Mouse (Mus musculus) yolk sac, embryonic 10.5 days (tissue): ENCODE measurements around the gene Hoxc4.

Source experiments
- DNase-seq: peaks from one replicate; pipeline ENCODE4 v3.0.0-alpha.2; 2017; ENCODE audit warnings: low spot score

The Hoxc4 gene

DNA sequence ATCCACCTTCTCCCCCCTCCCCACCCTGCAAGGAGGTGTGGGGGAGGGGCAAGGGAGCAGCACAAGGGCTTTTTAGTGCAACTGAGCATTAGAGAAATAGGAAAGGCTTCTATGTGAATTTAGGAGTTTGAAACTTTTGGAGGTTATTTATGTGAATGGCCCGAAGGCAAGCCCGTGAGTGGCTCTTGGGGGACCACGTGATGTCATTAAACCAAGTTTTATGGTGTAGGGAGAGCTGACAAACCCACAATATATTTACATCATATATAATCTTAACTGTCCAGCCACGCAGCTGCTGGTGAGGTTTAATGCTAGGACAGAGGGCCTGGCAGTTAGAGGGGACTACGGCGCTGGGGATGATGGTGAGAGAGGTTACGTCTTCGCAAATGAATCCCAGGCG, at the start of gene Hoxc4:
Gene Hoxc4, plus strand, starts transcription at position 299 of the 400 bp plus-strand sequence.
- no peak for DNase-seq

DNA sequence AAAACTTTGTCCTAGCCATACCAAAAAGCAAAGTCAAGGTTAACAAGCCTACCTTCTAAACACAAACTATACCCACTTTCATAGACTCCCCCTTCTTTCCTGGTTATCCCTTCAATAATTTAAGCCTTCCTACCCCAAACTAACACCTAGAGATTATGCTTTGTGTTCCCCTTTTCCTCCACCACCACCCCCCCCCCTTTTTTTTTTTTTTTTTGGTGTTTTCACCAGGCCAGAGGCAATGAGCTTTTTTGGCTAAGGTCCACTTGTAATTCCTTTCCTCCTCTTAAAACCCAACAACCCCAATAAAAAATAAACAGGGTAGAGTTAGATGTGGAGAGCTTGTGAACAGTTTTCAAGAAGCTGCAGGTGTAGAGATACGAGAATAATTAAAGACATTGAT, 49.4 kb upstream of the Hoxc4 start:
- no peak for DNase-seq

DNA sequence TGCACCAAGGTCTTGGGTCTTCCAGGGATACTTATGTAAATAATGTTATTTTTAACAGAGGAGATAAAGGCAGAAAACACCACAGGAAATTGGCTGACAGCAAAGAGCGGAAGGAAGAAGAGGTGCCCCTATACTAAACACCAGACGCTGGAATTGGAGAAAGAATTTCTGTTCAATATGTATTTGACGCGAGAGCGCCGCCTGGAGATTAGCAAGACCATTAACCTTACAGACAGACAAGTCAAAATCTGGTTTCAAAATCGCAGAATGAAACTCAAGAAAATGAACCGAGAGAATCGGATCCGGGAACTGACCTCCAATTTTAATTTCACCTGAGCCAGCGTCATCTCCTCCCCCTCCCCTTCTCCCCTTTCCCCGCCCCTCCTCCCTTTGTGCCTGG, 48.0 kb upstream of the Hoxc4 start:
- no peak for DNase-seq

DNA sequence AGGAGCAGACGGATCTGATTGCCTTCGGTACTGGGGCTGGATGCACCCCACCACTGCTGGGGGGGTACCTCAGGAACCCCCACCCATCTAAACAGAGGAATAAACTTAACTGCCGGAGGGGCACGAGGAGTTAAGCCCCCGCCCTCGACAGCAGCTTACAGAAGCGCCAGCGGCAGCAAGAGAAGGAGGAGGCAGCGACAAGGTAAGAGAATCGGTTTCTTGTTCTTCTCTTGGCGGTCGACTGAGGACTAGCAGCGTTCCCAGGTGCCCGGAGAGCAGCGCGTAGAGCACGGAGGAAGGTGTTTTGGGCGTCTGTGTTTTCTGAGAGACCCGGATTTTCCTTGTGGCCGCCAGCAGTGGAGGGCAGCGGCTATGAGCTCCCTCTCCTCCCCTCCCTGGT, 46.5 kb upstream of the Hoxc4 start:
- DNase-seq: no peak

DNA sequence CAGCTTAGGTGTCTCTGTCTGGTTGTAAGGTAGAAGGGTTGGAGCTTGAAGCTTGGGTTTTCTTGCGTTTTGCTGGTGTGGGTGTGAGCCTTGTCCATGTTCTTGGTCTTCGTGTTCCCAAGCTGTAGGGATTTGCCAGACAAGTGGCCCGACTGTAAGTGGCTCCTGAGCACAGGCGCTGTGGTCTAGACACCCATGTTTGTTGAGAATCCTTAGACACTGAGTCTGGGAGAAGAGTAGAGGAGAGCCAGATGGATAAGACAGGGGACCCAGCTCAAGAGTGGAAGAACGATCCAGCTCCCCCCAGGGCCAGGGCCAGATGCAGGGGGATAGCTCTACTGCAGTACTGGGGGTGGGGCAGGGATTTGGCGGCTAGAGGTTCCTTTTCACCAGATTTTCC, 46.0 kb upstream of the Hoxc4 start:
- no peak for DNase-seq

DNA sequence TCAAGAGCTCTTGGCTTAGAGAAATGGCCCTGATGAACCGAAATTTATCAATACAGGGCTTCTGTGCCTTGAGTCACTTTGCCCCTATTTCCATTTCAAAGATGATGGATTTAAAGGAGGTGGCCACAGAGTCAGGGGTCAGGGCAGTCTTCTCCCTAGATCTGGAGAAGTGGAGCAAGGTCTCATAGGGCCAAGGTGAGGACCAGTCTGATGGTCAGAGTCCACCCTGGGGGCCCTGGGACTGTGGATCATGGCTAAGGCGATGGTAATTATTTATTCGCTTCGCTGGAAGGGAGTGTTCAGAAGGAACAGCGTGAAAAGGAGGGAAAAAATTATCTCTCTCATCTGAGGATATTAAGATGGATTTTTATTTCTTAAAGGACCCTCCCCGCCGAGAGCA, 43.7 kb upstream of the Hoxc4 start:
- no peak for DNase-seq

DNA sequence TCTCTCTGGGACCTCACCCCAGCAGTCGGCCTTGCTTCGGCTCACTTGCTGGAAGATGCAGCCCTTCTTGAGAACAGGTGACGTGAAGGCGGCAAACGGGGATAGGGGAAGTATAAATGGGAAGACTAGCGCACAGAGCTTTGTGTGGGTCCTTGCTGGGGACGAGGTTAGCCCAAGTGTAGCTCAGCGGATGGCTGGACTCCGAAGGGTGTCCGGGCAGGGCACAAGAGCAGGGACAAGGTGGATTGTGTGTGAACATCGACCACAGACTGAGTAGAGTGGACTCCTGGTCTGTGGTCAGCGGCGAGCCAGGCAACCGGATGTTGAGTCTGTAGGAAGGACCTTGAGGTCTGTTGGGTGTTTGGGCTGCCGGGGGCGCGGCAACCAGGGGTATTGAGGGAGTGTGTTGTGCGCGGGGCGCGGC, 43.0 kb upstream of the Hoxc4 start:
- no peak for DNase-seq

DNA sequence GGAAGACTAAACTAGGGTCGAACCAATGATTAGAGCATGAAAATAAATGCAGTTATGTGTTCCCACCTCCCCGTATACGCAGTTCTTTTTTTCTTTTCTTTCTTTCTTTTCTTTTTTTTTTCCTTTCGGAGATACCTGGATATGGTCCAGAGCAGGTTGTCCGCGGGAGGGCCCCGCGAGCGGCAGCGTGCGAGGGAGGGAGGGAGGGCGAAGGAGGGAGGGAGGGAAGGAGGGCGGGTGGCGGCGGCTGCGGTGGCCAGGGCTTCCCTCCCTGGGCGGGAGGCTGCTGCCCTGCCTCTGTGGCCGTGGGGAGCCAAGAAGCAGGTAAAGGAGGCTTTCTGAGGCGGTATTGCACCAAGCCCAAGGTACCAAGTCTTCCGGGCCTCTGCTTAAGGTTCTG, 42.6 kb upstream of the Hoxc4 start, which contains the start of gene Hoxc9:
Gene Hoxc9, plus strand, starts transcription at position 269 of the 400 bp plus-strand sequence.
- no peak for DNase-seq

DNA sequence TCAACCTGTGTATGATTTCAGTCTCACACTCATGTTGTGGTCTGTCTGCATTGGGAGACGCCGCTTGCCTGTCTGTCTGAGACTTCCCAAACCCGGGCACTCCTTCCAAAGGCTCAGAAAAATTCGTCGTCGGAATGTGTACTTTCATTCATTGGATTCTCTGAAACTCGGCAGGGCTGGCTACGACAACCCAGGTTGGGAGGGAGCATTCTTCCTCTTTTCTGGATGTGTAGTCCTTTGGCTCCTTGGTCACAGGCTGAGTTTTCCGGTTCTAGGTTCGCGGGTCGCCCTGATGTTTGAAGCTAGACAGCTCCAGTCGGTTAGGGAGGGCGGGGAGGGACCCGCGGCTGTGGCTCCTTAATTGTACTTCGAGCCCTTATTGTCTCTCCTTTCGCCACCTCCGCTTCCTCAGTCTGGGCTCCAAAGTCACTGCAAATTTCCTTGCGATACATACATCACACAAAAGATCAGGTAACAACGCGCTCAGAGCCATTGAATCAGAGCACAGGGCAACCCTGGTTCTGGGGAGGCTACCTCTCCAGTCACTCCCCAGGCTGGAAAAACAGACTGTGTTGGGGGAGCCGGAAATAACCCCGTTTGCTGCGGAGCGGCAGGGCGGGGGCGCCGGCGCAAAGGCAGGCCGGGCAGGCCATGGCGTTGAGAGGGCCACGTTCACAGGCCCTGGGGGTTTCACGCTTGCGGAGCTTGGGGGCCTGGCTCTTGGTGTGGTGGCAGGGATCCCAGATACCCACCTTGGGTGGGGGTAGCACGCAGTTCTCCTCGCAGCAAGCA, 41.9 kb upstream of the Hoxc4 start:
- DNase-seq: no peak

DNA sequence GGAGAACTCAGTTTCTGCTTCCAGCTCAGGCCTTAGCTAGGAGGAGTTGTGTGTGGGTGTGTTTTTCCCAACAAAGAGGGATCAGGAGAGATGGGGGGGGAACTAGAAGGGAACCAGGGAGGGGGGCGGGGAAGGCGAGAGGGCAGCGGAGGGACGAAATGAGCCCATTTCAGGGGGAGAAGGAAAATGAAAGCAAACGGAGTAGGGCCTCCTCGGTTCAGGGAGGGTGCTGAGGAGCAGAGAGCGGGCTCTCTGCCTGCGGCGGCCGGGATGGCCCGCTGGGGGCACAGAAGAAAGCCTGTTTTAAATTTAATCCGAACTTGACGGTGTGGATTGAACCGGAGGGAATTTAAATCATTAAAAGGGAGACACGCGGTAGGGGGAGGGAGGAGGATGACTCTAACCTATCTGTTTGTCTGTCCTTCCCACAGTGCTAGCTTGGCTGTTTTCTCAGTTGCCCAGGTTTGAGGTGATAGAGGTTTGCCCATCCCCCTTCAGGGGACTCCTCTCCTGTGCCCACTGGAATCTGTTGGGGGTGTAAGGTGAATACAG, 41.2 kb upstream of the Hoxc4 start:
- DNase-seq: no peak

DNA sequence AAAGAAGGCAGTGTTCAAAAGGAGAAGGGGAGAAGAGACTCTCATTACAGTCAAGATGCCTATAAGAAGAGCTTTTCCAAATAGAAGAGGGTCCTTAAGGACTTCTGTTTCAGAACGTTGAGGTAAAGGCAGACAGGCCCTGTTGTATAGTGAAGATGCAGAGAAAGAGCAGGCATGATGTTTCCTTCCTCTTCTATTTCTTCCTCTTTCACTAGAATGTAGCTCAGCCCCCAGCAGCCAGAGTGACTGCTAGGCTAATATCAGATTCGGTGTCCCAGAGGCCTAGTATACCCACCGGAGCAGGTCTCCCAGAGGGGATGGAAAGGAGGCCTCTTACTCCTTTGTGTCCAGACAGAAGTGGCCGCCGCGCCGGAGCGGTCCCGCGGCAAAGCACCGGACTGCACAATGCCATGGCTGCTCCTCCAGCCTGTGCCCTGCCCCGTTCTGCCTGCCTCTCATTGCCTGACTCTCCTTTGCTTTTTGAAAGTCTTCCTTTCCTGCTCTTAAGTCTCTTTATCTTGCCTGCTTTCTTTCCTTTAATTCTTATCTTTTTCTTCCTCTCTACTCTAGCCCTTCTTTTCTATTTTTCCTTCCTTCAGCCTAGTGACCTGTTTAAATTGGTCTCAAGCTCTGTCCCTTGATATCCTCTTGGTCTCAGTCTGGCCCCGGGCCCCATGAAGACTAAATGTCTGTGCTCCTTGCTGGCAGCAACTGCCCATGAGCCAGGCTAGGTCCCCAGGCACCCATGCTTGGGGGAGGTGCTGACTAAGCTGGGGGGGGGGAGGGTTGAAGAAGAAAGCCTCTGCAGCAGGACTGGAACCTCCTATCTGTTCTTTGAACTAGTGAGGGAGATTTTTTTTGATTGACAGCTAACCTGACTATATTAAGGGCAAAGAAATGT, 39.9 kb upstream of the Hoxc4 start:
- no peak for DNase-seq

DNA sequence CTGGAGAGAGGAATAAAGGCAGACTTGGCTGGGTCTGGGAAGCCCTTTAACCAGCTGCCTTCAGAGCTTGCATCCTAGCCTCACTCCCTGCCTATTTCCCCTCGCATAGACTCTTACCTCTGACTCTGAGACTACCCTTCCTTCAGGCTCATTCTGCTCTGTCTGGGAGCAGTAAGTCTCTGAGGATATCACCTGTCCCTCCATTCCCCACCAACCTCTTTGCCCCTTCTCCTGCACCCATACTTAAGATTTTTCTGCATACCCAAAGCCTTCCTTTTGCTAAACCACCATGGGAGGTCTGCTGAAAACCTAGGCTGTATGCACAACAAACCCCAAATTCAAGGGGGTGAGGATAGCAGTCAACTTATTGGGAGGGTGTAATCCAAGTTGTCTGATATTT, 38.8 kb upstream of the Hoxc4 start:
- DNase-seq: no peak

DNA sequence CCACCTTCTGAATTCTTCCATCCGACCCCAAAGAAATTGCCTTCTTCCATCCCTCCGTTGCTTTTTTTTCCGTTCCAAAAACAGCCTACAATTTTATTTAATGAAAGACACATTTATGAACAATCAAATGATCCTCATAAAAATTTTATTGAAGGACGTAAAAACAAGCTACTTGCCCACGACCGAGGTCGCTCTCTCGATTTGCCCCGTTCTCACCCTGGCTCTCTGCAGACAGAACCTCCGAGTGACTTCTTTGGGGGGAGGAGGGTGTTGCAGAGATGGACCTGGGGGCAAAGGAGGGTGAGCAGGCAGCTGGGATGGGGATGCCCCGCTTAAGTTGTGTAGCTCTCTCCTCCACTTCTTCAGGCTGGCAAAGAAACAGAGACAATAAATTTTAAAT, 38.4 kb upstream of the Hoxc4 start:
- no peak for DNase-seq

DNA sequence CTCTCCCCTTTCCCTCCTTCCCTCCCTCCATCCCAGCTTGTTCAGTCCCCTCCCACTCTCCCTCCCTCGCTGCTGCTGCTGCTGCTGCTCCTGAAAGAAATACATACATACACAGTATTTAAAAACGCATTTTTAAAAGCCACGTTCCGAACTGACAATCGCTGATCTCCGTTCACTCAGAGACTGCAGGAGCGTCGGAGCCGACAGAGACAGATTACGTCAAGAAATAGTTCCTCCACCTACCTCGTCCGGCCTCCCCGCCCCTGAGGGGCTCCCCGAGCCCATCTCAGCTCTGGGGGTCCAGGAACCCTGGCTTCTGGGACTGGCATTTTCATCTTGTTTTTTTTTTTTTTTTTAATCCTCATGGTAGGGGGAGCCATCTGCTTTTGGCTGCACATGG, 37.8 kb upstream of the Hoxc4 start:
- no peak for DNase-seq

DNA sequence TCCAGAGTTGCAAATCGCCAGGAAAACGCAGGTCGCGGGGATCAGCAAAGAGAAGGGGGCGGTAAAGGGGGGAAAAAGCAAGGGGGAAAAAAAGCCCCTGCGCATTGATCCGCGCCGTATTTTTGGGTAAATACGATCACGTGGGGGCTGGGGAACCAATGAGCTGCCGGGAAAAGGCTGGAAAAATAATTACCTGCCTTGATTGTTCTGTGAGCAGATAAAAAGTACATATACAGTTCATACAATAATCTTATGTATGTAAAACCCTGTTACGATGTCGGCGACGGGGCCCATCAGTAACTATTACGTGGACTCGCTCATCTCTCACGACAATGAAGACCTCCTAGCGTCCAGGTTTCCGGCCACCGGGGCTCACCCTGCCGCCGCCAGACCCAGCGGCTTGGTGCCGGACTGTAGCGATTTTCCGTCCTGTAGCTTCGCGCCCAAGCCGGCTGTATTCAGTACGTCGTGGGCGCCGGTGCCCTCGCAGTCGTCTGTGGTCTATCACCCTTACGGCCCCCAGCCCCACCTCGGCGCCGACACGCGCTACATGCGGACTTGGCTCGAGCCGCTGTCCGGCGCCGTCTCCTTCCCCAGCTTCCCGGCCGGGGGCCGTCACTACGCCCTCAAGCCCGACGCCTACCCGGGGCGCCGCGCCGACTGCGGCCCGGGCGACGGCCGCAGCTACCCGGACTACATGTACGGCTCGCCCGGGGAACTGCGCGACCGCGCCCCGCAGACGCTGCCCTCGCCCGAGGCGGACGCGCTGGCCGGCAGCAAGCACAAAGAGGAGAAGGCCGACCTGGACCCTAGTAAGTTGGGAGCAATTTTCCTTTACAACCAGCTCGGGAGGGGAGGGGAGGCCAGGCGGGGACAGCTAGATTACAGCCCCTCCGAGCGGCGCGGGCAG, 37.1 kb upstream of the Hoxc4 start:
- DNase-seq: peak; percentile 76

DNA sequence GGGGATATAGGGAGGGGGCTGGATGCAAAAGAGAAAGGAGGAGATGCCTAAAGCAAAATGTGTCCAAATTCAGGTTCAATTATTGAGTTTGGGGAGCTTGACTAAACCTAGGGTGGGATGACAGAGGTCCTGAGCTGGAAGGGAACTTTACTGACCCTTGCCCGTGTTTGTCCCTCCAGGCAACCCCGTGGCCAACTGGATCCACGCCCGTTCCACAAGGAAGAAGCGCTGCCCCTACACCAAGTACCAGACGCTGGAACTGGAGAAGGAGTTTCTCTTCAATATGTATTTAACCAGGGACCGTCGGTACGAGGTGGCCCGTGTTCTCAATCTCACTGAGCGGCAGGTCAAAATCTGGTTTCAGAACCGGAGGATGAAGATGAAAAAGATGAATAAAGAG, 35.0 kb upstream of the Hoxc4 start:
- no peak for DNase-seq

DNA sequence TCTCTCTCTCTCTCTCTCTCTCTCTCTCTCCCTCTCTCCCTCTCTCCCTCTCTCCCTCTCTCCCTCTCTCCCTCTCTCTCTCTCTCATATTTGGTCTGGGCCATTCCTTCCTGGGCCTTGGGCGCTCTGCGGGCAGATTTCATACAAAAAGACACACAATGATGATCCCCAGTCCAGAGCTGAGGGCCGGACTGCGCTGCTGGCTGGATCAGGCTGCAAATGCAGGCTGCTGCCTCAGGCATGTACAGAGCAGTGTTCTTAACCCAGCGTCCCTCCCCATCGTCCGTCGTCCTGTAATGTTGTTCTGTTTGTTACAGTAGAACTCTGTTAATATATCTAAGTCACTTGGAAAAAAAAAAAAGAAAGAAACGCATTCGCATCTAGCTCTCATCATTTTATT, 34.2 kb upstream of the Hoxc4 start:
- DNase-seq: no peak

DNA sequence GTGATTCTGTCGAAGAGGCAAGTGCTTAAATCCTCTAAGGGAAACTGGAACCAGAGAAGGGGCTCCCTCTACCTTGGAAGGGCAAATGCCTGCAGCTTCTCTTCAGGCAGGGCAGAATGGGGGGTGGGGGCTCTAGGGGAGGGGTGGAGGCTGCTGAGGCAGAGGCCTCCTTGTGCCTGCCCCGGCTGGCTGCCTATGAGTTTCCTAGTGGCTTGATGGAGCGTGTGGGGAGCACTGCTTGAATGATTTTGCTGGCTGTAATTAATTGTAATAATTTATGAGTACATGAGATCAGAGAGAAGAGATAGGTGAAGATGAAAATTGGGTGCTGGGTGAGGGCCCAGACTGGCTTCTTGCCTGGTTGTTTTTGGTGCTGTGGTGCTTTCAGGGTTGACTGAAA, 33.8 kb upstream of the Hoxc4 start:
- DNase-seq: no peak

DNA sequence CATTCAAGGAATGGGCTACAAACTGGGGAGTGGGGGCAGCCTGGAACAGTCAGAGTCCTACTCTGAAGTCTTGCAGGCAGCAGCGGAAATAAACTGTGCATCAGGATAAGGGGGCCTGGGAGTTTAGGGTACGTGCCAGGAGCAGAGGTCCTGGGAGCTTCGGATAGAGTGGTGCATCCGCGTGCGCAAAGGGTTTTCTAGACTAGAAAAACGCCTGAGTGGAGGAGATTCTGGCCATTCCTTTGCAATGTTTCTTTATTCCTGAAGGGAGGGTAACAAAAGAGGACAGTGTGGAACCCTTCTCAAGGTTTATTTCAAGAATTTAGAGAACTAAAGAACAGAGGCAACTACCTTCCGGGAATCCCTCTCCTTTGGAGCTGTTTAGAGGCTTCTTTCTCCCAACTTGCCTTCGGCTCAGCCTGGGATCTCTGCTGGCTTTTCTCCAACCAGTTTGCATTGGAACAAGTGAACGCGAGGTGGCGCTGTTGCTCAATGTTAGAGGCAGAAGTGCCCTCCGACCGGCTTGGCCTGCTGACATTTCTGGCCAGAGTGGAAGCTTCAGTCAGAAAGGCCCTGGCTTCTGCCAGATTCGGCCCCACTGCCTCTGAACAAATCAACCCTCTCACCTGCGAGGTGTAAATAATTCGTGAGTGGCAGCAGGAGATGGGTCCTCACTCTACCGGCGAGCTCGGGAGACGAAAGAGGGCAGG, 31.5 kb upstream of the Hoxc4 start:
- peak; percentile 86 for DNase-seq

DNA sequence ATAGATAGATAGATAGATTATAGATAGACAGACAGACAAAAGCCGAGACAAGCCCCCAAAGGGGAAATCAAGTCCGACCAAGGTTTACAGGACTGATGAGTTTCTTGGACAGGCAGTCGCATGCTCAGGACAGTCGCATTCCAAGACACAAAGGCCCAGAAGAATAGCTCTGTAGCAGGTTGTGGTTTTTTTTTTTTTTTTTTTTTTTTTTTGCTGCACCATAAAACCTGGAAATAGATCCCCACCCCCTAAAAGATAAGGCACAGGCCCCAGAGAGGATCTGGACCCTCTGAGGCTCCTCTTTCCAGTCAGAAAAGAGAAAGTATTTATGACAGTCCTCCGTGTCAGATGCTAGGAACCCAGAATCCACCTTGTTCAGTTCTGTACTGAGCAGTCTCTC, 30.7 kb upstream of the Hoxc4 start:
- DNase-seq: no peak
